Mouse (Mus musculus) neural tube, embryonic 15.5 days (tissue): ENCODE results near the gene Cdx2. TPM values are rescaled to one million over a fixed set of nuclear protein-coding genes. Genes with fewer than 3 reads are reported as not detected.

Source experiments
- ATAC-seq: fragments of 200-750 bp; cut with Nextera tagmentation; 2 replicates; pipeline ENCODE4 v1.8.0; 2017; ENCODE audit warnings: mild to moderate bottlenecking, moderate TSS enrichment, moderate library complexity; ENCODE audit not compliant: low FRiP score
- H3K27ac ChIP-seq: fragments of 300-500 bp; sonication (generic); replicated peaks from 2 replicates; pipeline ENCODE4 v1.5.1; 2015; ENCODE audit warnings: mild to moderate bottlenecking, inconsistent platforms
- H3K27me3 ChIP-seq: fragments of 300-500 bp; sonication (generic); replicated peaks from 2 replicates; pipeline ENCODE4 v1.6.1; 2015; ENCODE audit warnings: inconsistent platforms
- H3K36me3 ChIP-seq: fragments of 300-500 bp; sonication (generic); 2 replicates; pipeline ENCODE4 v1.6.1; 2015; ENCODE audit warnings: inconsistent platforms
- H3K4me1 ChIP-seq: fragments of 300-500 bp; sonication (generic); 2 replicates; pipeline ENCODE4 v1.6.1; 2015; ENCODE audit warnings: inconsistent platforms
- H3K4me2 ChIP-seq: fragments of 300-500 bp; sonication (generic); 2 replicates; pipeline ENCODE4 v1.6.1; 2015; ENCODE audit warnings: inconsistent platforms, mild to moderate bottlenecking, moderate library complexity
- H3K4me3 ChIP-seq: fragments of 300-500 bp; sonication (generic); replicated peaks from 2 replicates; pipeline ENCODE4 v1.5.1; 2015; ENCODE audit warnings: mild to moderate bottlenecking, inconsistent platforms
- H3K9ac ChIP-seq: fragments of 300-500 bp; sonication (generic); replicated peaks from 2 replicates; pipeline ENCODE4 v1.6.1; 2015; ENCODE audit warnings: mild to moderate bottlenecking, inconsistent platforms
- H3K9me3 ChIP-seq: fragments of 300-500 bp; sonication (generic); replicated peaks from 2 replicates; pipeline ENCODE4 v1.6.1; 2016; ENCODE audit warnings: inconsistent platforms
- WGBS: fragments of 180-500 bp; shearing (Covaris S2); methylation state at CpG from one replicate; pipeline ENCODE4 v1.1.7; 2015; ENCODE audit warnings: mixed read lengths; 5-methylcytosine and 5-hydroxymethylcytosine counted together
- polyA plus RNA-seq: library from polyadenylated mRNA; unstranded; fragments of >200 nt; fragmentation: Nextera tagmentation; extraction: Ambion mirVana; gene quantifications from 2 replicates; pipeline ENCODE4 v1.2.1, GENCODE M21; 2015

Gene Cdx2
- polyA plus RNA-seq, 1 experiment from 2014 or later: not detected

- 1% methylated on average over 18 of the region's 18 CpGs for WGBS
- Histone ChIP-seq H3K27ac (no peak overlapping the region), H3K4me1 (no peaks in the 10 kb centered on the region), H3K36me3 (no peaks in the 10 kb centered on the region), H3K4me3 (no peak overlapping the region), H3K9me3 (no peaks in the 10 kb centered on the region; the same call in 1 of the 2 replicates), H3K9ac (no peak overlapping the region), H3K27me3 (peaks cover 92% of the 10 kb centered on the region), H3K4me2 (no peak overlapping the region)
- no peak for ATAC-seq
These were observed 30.1 kb downstream of the Cdx2 start for GRCm38 (mm10) chr5:147276701-147277546.

GRCm38 (mm10) chr5:147275761-147276160, 31.3 kb downstream of the Cdx2 start:
- ATAC-seq: no peak
- H3K4me2 ChIP-seq: no peak overlapping the region
- no peaks in the 10 kb centered on the region; the same call in 1 of the 2 replicates for H3K9me3 ChIP-seq
- H3K9ac ChIP-seq: no peak overlapping the region
- no peaks in the 10 kb centered on the region for H3K4me1 ChIP-seq
- H3K36me3 ChIP-seq: no peaks in the 10 kb centered on the region
- peaks cover 93% of the 10 kb centered on the region for H3K27me3 ChIP-seq
- WGBS: 18% methylated on average over 3 of the region's 3 CpGs
- H3K27ac ChIP-seq: no peak overlapping the region
- H3K4me3 ChIP-seq: no peak overlapping the region

- Histone ChIP-seq H3K9me3 (no peaks in the 10 kb centered on the region; the same call in 1 of the 2 replicates), H3K4me2 (no peak overlapping the region), H3K36me3 (no peaks in the 10 kb centered on the region), H3K4me1 (no peaks in the 10 kb centered on the region), H3K27ac (no peak overlapping the region), H3K4me3 (no peak overlapping the region), H3K9ac (no peak overlapping the region), H3K27me3 (peaks cover 93% of the 10 kb centered on the region)
- under 1% methylated on average over 48 of the region's 48 CpGs for WGBS
- no peak for ATAC-seq
These were observed 32.6 kb downstream of the Cdx2 start for GRCm38 (mm10) chr5:147274174-147275141.

GRCm38 (mm10) chr5:147272808-147273345, 34.2 kb downstream of the Cdx2 start:
- Histone ChIP-seq H3K4me3 (no peak overlapping the region), H3K27ac (no peak overlapping the region), H3K27me3 (peaks cover 95% of the 10 kb centered on the region), H3K9ac (no peak overlapping the region), H3K36me3 (no peaks in the 10 kb centered on the region), H3K9me3 (no peaks in the 10 kb centered on the region; the same call in 1 of the 2 replicates), H3K4me2 (no peak overlapping the region), H3K4me1 (no peaks in the 10 kb centered on the region)
- WGBS: 2% methylated on average over 10 of the region's 10 CpGs
- ATAC-seq: no peak

GRCm38 (mm10) chr5:147272046-147272807, 34.8 kb downstream of the Cdx2 start:
- Histone ChIP-seq H3K9ac (no peak overlapping the region), H3K4me2 (no peak overlapping the region), H3K36me3 (no peaks in the 10 kb centered on the region), H3K4me1 (no peaks in the 10 kb centered on the region), H3K4me3 (no peak overlapping the region), H3K27me3 (peaks cover 94% of the 10 kb centered on the region), H3K27ac (no peak overlapping the region), H3K9me3 (no peaks in the 10 kb centered on the region; the same call in 1 of the 2 replicates)
- ATAC-seq: no peak
- 5% methylated on average over 12 of the region's 12 CpGs for whole genome bisulfite sequencing

- ATAC-seq: no peak
- no peak overlapping the region for H3K27ac ChIP-seq
- H3K36me3 ChIP-seq: no peaks in the 10 kb centered on the region
- no peak overlapping the region for H3K4me2 ChIP-seq
- H3K27me3 ChIP-seq: peaks cover 94% of the 10 kb centered on the region
- H3K9me3 ChIP-seq: no peaks in the 10 kb centered on the region; the same call in 1 of the 2 replicates
- H3K4me3 ChIP-seq: no peak overlapping the region
- WGBS: 2% methylated on average over 29 of the region's 29 CpGs
- H3K9ac ChIP-seq: no peak overlapping the region
- no peaks in the 10 kb centered on the region for H3K4me1 ChIP-seq
These were observed 36.1 kb downstream of the Cdx2 start for GRCm38 (mm10) chr5:147270673-147271655.

GRCm38 (mm10) chr5:147269926-147270672, 37.0 kb downstream of the Cdx2 start, which contains the start of gene Pdx1:
TSS of gene Pdx1 (plus strand) at chr5:147269959.
- H3K27me3 ChIP-seq: peaks cover 93% of the 10 kb centered on the region
- H3K4me1 ChIP-seq: no peaks in the 10 kb centered on the region
- no peaks in the 10 kb centered on the region for H3K36me3 ChIP-seq
- no peak for ATAC-seq
- no peak within 1 kb of the TSS for H3K9ac ChIP-seq
- no peak within 1 kb of the TSS for H3K27ac ChIP-seq
- H3K9me3 ChIP-seq: no peaks in the 10 kb centered on the region
- H3K4me2 ChIP-seq: no peak within 1 kb of the TSS
- under 1% methylated on average over 44 of the region's 44 CpGs for WGBS
- no peak within 1 kb of the TSS for H3K4me3 ChIP-seq

- Histone ChIP-seq H3K4me2 (no peak overlapping the region), H3K27me3 (peaks cover 90% of the 10 kb centered on the region), H3K36me3 (no peaks in the 10 kb centered on the region), H3K9ac (no peak overlapping the region), H3K4me3 (no peak overlapping the region), H3K27ac (no peak overlapping the region), H3K4me1 (no peaks in the 10 kb centered on the region), H3K9me3 (no peaks in the 10 kb centered on the region)
- WGBS: 5% methylated on average over 6 of the region's 6 CpGs
- ATAC-seq: no peak
These were observed 37.7 kb downstream of the Cdx2 start for GRCm38 (mm10) chr5:147269371-147269770.

GRCm38 (mm10) chr5:147268728-147269127, 38.3 kb downstream of the Cdx2 start:
- Histone ChIP-seq H3K4me1 (no peaks in the 10 kb centered on the region), H3K27ac (no peak overlapping the region), H3K9me3 (no peaks in the 10 kb centered on the region), H3K4me3 (no peak overlapping the region), H3K9ac (no peak overlapping the region), H3K36me3 (no peaks in the 10 kb centered on the region), H3K27me3 (peaks cover 91% of the 10 kb centered on the region), H3K4me2 (no peak overlapping the region)
- 3% methylated on average over 8 of the region's 8 CpGs for WGBS
- ATAC-seq: no peak
